Mouse (Mus musculus) layer of hippocampus, adult 2 months (tissue): ENCODE data around the gene Apof. TPM values are rescaled to one million over a fixed set of nuclear protein-coding genes. Genes with fewer than 3 reads are reported as not detected.
"Not testable (repeated sequence)": the region's sequence is repeated elsewhere in the genome, so short reads cannot be mapped to it uniquely, and the experiment has no call there.

Experiments used
- DNase-seq, 2 experiments: peaks; one replicate each; pipeline ENCODE4 v3.0.0; 2022; ENCODE audit warnings: low spot score in 2 of 2
- H3K27ac ChIP-seq: fragments of 200-600 bp; 2 replicates; pipeline ENCODE4 v1.8.1; 2022
- H3K4me3 ChIP-seq: fragments of 200-600 bp; 2 replicates; pipeline ENCODE4 v1.8.1; 2022; ENCODE audit warnings: mild to moderate bottlenecking
- CTCF ChIP-seq: fragments of 200-600 bp; conservative IDR thresholded peaks from 2 replicates; pipeline ENCODE4 v1.8.1; 2022; ENCODE audit warnings: antibody characterized with exemption, mild to moderate bottlenecking, moderate library complexity
- total RNA-seq, 2 experiments: library from RNA; stranded (reverse); gene quantifications; 2 replicates each; pipeline ENCODE4 v1.2.3; 2021

Gene Apof
- total RNA-seq, 2 experiments from 2014 or later: not detected

DNA sequence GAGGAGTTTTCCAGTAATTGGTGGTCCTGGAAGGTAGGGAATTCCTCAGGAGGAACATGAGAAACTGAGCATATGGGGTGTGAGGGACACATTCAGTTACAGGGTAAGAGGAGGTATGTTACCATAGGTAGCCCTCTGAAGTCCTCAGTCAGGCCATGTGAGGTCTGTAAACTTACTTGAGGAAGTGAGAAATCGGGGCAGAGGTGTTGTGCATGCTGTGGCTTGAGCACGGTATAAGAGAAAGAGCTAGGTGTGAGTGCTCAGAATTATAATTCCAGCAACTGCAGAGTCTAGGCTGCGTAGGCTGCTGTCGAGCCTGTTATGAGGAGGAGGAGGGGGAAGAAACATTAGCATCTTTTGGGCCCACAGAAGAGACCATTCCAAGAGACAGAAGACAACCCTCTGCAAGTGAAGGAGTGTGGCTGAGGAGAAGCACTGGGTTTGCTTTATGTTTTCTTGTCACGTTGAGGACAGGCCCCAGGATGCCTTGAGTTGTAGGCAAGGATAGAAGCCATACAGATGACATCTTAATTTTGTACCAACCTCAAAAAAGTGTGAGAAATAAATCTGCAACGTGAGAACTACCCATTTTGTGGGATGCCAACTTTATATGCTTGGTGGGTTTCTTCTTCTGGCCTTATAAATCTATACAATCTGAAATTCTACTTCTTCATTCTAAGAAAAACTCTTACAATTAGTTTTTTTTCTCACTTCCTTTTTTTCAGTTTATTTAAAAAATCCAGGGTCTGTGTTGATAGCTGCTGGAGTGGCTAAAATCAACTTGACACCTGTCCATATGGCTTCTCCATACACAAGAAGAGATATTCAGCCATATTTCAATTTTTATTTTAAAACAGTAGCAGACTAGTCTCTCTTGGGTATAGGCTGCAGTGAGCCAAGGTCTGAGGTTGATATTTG lies 4.8 kb upstream of the Apof start:
- no peak overlapping the region for H3K4me3 ChIP-seq
- no peak for TF ChIP-seq CTCF
- DNase-seq: no peak
- no peak overlapping the region for H3K27ac ChIP-seq

DNA sequence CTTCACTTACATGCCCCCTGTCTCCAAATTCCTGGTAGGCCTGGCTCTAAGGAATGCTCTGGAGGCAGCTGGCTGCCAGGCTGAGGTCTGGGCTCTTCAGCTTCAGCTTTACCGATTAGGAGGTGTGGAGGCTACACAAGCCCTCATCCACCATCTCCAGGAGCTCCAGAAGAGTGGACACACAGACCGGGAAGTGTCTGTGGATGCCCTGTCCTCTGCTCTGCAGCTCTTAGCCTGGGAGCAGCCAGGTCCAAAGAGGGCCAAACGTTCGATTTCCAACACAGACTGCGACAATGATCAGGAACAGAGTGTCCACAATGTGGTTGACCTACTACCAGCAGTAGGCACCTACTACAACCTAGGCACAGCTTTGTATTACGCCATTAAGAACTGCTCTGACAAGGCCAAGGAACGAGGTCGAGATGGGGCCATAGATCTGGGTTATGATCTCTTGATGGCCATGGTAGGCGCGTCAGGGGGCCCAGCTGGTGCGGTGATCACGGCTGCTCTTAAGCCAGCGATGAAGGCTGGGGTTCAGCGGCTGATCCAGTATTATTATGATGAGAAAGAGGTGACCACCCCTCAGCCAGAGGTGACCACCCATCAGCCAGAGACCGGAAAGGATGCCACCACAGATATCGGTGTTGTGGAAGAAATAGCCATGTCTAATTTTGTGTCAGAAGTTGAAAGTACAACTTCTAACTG lies 887 bp downstream of the Apof start:
- Histone ChIP-seq H3K4me3 (peak overlapping the region; percentile 99), H3K27ac (peak overlapping the region; percentile 89; the same call in 1 of the 2 replicates)
- DNase-seq: no peak
- TF ChIP-seq CTCF: no peak

DNA sequence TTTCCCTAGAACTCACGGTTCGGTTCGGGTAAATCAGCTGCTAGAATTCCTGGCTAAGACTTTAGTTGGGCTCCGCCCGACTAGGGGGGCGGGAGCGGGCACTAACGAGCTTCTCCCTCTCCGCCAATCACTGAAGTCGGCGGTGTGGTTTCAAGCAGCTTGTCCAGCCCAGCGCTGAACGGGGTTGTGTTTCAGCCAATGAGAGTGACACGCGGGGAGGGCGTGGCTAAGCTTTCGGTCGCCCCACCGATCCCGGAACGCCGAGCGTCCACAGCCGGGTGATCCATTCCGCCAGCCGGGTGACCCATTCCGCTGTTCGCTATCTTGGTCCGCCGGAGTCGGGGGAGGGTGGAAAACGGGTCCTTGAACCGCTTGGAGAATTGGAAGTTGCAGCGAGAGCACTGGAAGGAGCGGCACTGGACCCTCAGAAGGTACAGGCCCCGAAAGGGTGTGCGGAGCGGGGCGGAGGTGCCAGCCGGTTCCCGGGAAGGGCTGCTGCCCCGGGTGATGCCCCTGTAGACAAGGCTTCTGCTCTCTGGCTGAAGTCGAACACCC lies 1.9 kb downstream of the Apof start, which contains the start of gene Stat2:
Stat2 (plus strand) TSS at position 273 of the 555 bp plus-strand sequence.
- no peak for TF ChIP-seq CTCF

DNA sequence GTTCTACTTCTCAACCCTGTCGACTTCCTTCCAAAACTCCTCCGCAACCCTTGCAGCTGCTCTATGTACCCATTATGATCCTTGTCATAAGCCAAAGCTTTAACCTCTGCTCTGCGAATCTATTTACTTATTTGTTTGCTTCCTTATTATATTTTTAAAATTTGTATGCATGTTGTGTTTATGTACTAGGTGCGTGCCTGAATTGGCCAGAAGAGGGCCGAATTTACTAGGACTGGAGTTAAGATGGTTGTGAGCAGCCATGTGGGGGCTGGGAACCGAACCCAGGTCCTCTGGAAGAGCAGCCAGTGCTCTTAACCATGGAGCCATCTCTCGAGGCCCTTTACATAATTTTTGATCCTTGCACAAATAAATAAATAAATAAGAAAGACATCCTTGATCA lies 2.4 kb downstream of the Apof start:
- no peak for DNase-seq
- peak; percentile 57 for TF ChIP-seq CTCF
- peak overlapping the region; percentile 92 for H3K27ac ChIP-seq
- peak overlapping the region; percentile 99 for H3K4me3 ChIP-seq

More for the DNA sequence above, 1.9 kb downstream of the Apof start, which contains the start of gene Stat2:
- Histone ChIP-seq H3K27ac (peak within 1 kb of the TSS; percentile 92), H3K4me3 (peak within 1 kb of the TSS; percentile 99)
- peak; percentile 96 to 98 for DNase-seq

DNA sequence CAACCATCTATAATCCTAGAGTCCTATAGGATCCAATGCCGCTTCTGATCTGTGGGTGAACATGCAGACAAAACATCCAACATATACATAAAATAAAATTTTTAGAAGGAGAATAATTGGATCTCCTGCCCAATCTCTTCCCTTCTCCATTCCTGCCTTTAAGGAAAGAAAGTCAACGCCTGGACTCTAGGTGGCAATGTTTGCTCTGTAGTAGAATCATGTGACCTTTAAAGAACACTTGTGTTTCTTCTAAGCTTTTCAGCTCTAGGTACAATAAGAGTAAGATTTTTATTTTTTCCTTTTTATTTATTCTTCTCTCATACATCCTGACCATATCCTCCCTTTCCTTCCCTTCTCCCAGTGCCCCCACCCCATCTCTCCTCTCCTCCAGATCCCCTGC lies 3.4 kb downstream of the Apof start:
- peak; percentile 53 for TF ChIP-seq CTCF
- H3K4me3 ChIP-seq: no peak overlapping the region
- no peak overlapping the region for H3K27ac ChIP-seq
- DNase-seq: no peak

DNA sequence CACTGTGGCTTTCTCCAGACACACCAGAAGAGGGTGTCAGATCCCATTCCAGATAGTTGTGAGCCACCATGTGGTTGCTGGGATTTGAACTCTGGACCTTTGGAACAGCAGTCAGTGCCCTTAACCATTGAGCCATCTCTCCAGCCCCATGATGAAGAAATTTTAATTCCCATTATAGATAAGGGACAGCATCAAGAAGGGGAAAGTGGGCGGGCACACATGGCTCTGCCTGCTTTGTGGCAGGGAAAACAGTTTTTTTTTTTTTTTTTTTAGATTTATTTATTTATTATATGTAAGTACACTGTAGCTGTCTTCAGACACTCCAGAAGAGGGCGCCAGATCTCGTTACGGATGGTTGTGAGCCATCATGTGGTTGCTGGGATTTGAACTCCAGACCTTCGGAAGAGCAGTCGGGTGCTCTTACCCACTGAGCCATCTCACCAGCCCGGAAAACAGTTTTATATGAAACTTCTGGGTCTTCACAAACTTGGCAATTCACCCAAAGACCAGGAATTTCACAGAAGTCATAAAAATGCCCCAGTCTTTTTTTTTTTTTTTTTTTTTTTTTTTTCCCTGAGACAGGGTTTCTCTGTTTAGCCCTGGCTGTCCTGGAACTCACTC lies 4.5 kb downstream of the Apof start:
- DNase-seq, H3K27ac ChIP-seq, H3K4me3 ChIP-seq: not testable (repeated sequence)
- TF ChIP-seq CTCF: peak; percentile 38

DNA sequence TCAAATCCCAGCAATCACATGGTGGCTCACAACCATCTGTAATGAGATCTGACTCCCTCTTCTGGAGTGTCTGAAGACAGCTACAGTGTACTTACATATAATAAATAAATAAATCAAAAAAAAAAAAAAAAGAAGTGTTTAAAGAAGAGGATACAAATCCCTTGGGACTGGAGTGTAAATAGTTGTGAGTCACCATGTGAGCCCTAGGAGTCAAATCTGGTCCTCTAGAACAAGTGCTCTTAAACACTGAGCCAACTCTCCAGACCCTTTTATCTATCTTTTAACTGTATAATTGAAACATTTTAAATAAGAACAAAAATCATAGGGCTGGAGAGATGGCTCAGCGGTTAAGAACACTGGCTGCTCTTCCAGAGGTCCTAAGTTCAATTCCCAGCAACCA lies 6.9 kb downstream of the Apof start:
- H3K4me3 ChIP-seq, DNase-seq, H3K27ac ChIP-seq: not testable (repeated sequence)

DNA sequence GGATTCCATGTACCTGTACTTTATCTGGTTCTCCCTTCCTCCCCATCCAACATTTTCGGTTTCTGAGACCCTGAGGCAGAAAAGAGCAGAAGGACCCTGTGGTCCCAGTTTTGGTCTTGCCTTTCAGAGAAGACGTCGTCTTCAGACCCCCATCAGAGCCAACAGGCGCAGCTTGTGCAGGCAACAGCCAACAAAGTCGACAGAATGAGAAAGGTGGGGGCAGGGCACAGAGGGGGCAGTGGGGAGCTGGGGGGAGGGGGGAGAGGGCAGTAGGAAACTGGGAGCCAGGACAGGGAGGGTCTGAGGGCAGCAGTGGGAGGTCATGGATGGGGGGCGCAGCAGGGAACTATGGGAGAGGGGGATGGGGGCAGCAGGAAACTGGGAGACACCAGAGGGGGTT lies 9.7 kb downstream of the Apof start:
- TF ChIP-seq CTCF: no peak
- H3K27ac ChIP-seq: no peak overlapping the region
- no peak for DNase-seq
- H3K4me3 ChIP-seq: no peak overlapping the region

DNA sequence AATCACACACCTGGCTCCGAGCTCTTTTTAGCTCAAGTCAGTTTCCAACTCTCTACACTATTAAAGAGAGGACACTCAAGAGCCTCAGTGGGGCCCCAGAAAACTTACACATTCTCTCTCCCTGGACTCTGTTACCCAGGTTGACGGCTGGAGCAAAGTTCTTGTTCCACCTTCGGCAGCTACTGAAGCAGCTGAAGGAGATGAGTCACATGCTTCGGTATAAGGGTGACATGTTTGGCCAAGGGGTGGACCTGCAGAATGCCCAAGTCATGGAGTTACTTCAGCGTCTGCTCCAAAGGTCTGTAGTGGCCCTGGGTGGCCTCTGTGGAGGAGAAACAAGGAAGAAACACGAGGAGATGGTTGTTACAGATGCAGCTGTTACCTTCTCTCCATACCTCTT lies 12.5 kb downstream of the Apof start:
- Histone ChIP-seq H3K4me3 (no peak overlapping the region), H3K27ac (no peak overlapping the region)
- no peak for TF ChIP-seq CTCF
- no peak for DNase-seq

DNA sequence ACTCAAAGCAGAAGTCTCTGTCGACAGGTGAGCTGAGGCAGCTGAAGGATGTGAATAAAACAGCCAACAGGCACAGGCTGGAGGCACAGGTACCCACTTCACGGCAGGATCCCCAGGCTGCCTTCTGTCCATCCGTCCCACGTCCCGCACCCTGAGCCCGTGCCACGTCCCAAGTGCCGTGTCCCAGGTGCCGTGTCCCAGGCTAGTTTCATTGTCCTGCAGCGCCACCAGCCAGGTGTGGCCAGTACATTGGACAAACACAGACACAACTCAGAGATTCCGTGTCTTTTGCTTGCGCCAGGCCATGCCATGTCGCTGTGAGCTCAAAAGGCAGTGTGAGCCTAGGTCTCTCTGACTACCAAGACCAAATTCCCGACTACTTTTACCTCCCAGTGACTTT lies 13.2 kb downstream of the Apof start:
- H3K27ac ChIP-seq: no peak overlapping the region
- TF ChIP-seq CTCF: no peak
- no peak for DNase-seq
- no peak overlapping the region for H3K4me3 ChIP-seq

DNA sequence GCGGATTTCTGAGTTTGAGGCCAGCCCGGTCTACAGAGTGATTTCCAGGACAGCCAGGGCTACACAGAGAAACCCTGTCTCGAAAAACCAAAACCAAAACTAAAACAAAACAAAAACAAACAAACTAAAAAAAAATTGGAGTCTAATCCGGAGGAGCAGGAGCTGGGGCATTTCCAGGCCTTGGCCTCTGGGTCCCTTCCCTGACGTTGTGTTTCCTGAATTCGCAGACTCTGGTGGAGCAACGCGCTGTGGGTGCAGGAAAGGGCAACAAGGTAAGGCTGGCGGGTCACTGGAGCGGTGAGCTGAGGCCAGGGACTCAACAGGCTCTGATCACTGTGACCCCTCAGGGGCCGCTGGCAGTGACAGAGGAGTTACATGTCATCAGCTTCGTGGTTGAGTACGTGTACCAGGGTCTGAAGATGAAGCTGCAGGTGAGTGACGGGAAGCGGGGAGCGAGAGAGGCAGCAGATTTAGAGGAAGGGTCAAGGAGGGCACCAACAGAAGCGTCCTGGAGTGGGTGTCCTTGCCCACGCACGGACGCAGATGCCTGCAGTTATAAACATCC lies 14.5 kb downstream of the Apof start:
- Histone ChIP-seq H3K27ac (no peak overlapping the region), H3K4me3 (no peak overlapping the region)
- DNase-seq: no peak
- no peak for TF ChIP-seq CTCF

DNA sequence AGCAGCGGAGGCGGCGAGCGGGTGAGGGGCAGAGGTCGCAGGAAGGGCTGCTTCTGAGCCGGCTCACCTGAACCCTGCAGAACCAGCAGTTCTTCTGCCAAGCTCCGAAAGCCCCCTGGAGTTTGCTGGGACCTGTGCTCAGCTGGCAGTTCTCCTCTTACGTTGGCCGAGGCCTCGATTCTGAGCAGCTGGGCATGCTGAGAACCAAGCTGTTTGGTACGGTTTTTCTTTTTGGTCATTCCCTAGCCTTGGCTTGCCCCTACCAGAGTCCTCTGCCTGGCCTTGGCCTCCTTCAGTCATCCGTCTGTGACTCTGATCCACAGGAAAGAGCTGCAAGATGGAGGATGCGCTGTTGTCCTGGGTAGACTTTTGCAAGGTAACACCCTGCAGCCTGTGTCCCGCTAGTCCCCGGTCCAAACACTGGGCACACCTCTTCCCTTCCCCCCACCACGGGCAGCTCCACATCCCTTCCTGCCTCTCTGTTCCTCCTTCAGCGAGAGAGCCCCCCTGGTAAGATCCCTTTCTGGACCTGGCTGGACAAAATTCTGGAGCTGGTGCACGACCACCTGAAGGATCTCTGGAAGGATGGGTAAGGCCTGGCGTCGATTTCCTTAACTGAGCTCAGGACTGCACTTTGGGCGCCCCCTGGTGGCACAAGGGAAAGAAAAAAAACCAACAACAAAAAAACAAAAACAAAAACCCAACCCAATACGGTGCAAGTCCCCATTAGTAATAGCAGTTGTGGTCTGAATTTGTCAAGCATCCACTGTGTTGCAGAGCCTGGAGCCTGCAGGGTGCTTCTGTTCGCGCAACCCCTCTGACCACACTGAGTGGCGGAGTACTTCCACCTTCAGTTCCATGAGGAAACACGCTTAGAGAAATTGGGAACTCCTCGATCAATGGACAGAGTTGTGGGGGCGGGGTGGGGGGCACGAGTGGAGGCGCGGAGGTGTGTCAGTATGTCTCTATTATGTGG lies 15.4 kb downstream of the Apof start:
- no peak overlapping the region for H3K27ac ChIP-seq
- peak in 1 of 2 experiments; percentile 68 for DNase-seq
- no peak overlapping the region for H3K4me3 ChIP-seq
- peak; percentile 86 for TF ChIP-seq CTCF

DNA sequence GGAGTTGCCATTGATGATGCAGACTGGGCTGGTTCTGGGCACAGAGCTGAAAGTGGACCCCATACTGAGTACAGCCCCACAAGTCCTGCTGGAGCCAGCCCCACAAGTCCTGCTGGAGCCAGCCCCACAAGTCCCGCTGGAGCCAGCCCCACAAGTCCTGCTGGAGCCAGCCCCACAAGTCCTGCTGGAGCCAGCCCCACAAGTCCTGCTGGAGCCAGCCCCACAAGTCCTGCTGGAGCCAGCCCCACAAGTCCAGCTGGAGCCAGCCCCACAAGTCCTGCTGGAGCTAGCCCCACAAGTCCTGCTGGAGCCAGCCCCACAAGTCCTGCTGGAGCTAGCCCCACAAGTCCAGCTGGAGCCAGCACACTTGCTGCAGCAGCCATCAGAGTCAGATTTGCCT lies 22.1 kb downstream of the Apof start:
- peak overlapping the region; percentile 39; the same call in 1 of the 2 replicates for H3K27ac ChIP-seq
- H3K4me3 ChIP-seq, DNase-seq: not testable (repeated sequence)
